ENCODE assay signal across 13 mouse cellular contexts in genomic region chr2:49869044-49869443, GRCm38 (mm10).
A peak's percentile ranks its signal among the peaks of the same experiment; 100 is the strongest.
DNase-seq lines count a peak whose midpoint lies in the region; ATAC-seq and TF ChIP-seq lines count a peak whose summit lies in the region.
"Had no signal": no experiment of that assay in that cellular context is flagged by ENCODE, and none has a peak within 500 bp of the region (broad histone marks: within the 10 kb centered on the region; RNA-seq: fewer than 3 reads in every experiment).

No protein-coding gene starts in this region.

- 0 out of 2 replicates have a peak overlapping the region, but pooled peaks have one; percentile 39 for H3K27ac ChIP-seq in forebrain, embryonic 12.5 days
- no peak overlapping the region for H3K27ac ChIP-seq in forebrain, embryonic 10.5 days
- no peak overlapping the region for H3K27ac ChIP-seq in thymus, adult 2 months (ENCODE audit: control insufficient read depth, insufficient read depth, low read length)
- H3K27ac ChIP-seq: embryonic facial prominence, embryonic 13.5 days; limb, embryonic 12.5 days; lung, embryonic 15.5 days had no signal

- WGBS in forebrain, embryonic 12.5 days = 49% methylated on average over 7 of the region's 7 CpGs
- WGBS in forebrain, embryonic 10.5 days = 76% methylated on average over 7 of the region's 7 CpGs
- 93% methylated on average over 7 of the region's 7 CpGs for WGBS in thymus, adult 2 months

- H3K27me3 ChIP-seq in forebrain, embryonic 12.5 days = no peaks in the 10 kb centered on the region
- H3K27me3 ChIP-seq in forebrain, embryonic 10.5 days (ENCODE audit: poor library complexity, severe bottlenecking) = no peaks in the 10 kb centered on the region
- H3K27me3 ChIP-seq in thymus, adult 2 months (ENCODE audit: control insufficient read depth, insufficient read depth, low read length) = no peaks in the 10 kb centered on the region
- H3K27me3 ChIP-seq: embryonic facial prominence, embryonic 13.5 days; limb, embryonic 12.5 days; lung, embryonic 15.5 days had no signal

- no peaks in the 10 kb centered on the region for H3K9me3 ChIP-seq in forebrain, embryonic 12.5 days
- H3K9me3 ChIP-seq in forebrain, embryonic 10.5 days = no peaks in the 10 kb centered on the region
- H3K9me3 ChIP-seq: embryonic facial prominence, embryonic 13.5 days; limb, embryonic 12.5 days; lung, embryonic 15.5 days had no signal

- no peak overlapping the region for H3K9ac ChIP-seq in forebrain, embryonic 12.5 days
- H3K9ac ChIP-seq: embryonic facial prominence, embryonic 13.5 days; limb, embryonic 12.5 days; lung, embryonic 15.5 days had no signal

- no peak overlapping the region for H3K4me2 ChIP-seq in forebrain, embryonic 12.5 days
- H3K4me2 ChIP-seq: embryonic facial prominence, embryonic 13.5 days; limb, embryonic 12.5 days; lung, embryonic 15.5 days had no signal

- no peak for DNase-seq in forebrain, embryonic 10.5 days (ENCODE audit: extremely low spot score, low spot score)
- DNase-seq in right cerebral cortex, adult 18-20 months = peak; percentile 35
- DNase-seq in right cerebral cortex, postnatal 14 days = no peak
- DNase-seq in layer of hippocampus, adult 9-11 months = peak; percentile 63
- peak; percentile 36 for DNase-seq in right cerebral cortex, postnatal 25 days
- DNase-seq in thymus, adult 2 months = no peak
- DNase-seq: adrenal gland, adult 8-10 months; heart, postnatal 36 days had no signal

- no peak overlapping the region for H3K4me3 ChIP-seq in forebrain, embryonic 12.5 days (replicated peaks)
- H3K4me3 ChIP-seq in forebrain, embryonic 10.5 days = no peak overlapping the region
- H3K4me3 ChIP-seq in thymus, adult 2 months (ENCODE audit: control insufficient read depth, insufficient read depth, low read length) = no peak overlapping the region
- H3K4me3 ChIP-seq: embryonic facial prominence, embryonic 13.5 days; limb, embryonic 12.5 days; lung, embryonic 15.5 days had no signal

- H3K36me3 ChIP-seq in forebrain, embryonic 12.5 days (replicated peaks) = no peaks in the 10 kb centered on the region
- no peaks in the 10 kb centered on the region for H3K36me3 ChIP-seq in forebrain, embryonic 10.5 days (replicated peaks)
- H3K36me3 ChIP-seq in thymus, adult 2 months (ENCODE audit: control insufficient read depth, insufficient read depth, low read length) = no peaks in the 10 kb centered on the region
- H3K36me3 ChIP-seq: embryonic facial prominence, embryonic 13.5 days; limb, embryonic 12.5 days; lung, embryonic 15.5 days had no signal

- no peak for TF ChIP-seq CTCF in thymus, adult 2 months (IDR thresholded peaks at IDR 0.05; ENCODE audit: borderline replicate concordance, control insufficient read depth, extremely low read depth, insufficient read depth, low read length, poor library complexity)

- no peak for TF ChIP-seq POLR2A in thymus, adult 2 months (IDR thresholded peaks at IDR 0.05; ENCODE audit: control insufficient read depth, extremely low read depth, insufficient read depth, low read length, poor library complexity)

- no peak for ATAC-seq in forebrain, embryonic 12.5 days (ENCODE audit: low FRiP score)
- no peak for ATAC-seq in CD4-positive, CD25-positive, alpha-beta regulatory T cell, adult 4 months

- no peaks in the 10 kb centered on the region; the same call in 1 of the 2 replicates for H3K4me1 ChIP-seq in forebrain, embryonic 12.5 days
- H3K4me1 ChIP-seq in forebrain, embryonic 10.5 days = 0 out of 2 replicates have a peak, but pooled peaks cover 5% of the 10 kb centered on the region
- H3K4me1 ChIP-seq in thymus, adult 2 months (replicated peaks; ENCODE audit: control insufficient read depth, insufficient read depth, low read length) = peaks cover 2% of the 10 kb centered on the region
- H3K4me1 ChIP-seq: lung, embryonic 15.5 days had no signal

Comparison
In these comparisons a context has a peak if more than half of its experiments do, and no peak if none do; other contexts are left out.
1. DNase-seq: peak in right cerebral cortex, adult 18-20 months (single experiment), layer of hippocampus, adult 9-11 months (single experiment) and right cerebral cortex, postnatal 25 days (single experiment); none in forebrain, embryonic 10.5 days (single experiment), right cerebral cortex, postnatal 14 days (single experiment) and thymus, adult 2 months (single experiment).